Mouse (Mus musculus) lung, adult 2 months (tissue): Measurements from ENCODE around the gene Hs3st1. TPM values are rescaled to one million over a fixed set of nuclear protein-coding genes. Genes with fewer than 3 reads are reported as not detected.

ENCODE experiments used
- DNase-seq: peaks from one replicate; pipeline ENCODE4 v3.0.0; 2022
- H3K4me1 ChIP-seq: fragments of 200-500 bp; 2 replicates; pipeline ENCODE4 v1.6.1; 2011; ENCODE audit warnings: low read length; ENCODE audit not compliant: control insufficient read depth, insufficient read depth
- H3K4me3 ChIP-seq: fragments of 200-500 bp; replicated peaks from 2 replicates; pipeline ENCODE3; 2011; ENCODE audit warnings: low read depth, mild to moderate bottlenecking, control low read depth, low read length; ENCODE audit errors: extremely low read depth
- CTCF ChIP-seq: fragments of 200-500 bp; IDR thresholded peaks from 2 replicates; pipeline ENCODE4 v1.5.1; 2011; ENCODE audit warnings: mild to moderate bottlenecking, low read length, control low read depth; ENCODE audit not compliant: insufficient read depth
- POLR2A ChIP-seq: fragments of 200-500 bp; IDR thresholded peaks from 2 replicates; pipeline ENCODE4 v1.6.1; 2011; ENCODE audit warnings: low read depth, mild to moderate bottlenecking, control low read depth, low read length, borderline replicate concordance; ENCODE audit errors: extremely low read depth
- WGBS: fragments of 180-500 bp; shearing (Covaris S2); methylation state at CpG from one replicate; pipeline ENCODE4 v1.1.7; 2018; 5-methylcytosine and 5-hydroxymethylcytosine counted together
- polyA plus RNA-seq: library from polyadenylated mRNA; depleted of rRNA; stranded (reverse); fragments of >200 nt; gene quantifications from 2 replicates; pipeline ENCODE4 v1.2.3, GENCODE M21; 2012

Hs3st1 gene
- polyA plus RNA-seq, 1 experiment: 83.3 TPM

GRCm38 (mm10) chr5:39612240-39612639, 143.0 kb downstream of the Hs3st1 start:
- no peak overlapping the region for H3K4me3 ChIP-seq
- no peak for DNase-seq
- TF ChIP-seq CTCF: no peak
- TF ChIP-seq POLR2A: no peak
- 45% methylated on average over 2 of the region's 2 CpGs for WGBS
- H3K4me1 ChIP-seq: no peaks in the 10 kb centered on the region

- 50% methylated on average over 1 of the region's 1 CpGs for WGBS
- TF ChIP-seq CTCF (no peak), POLR2A (no peak)
- no peaks in the 10 kb centered on the region for H3K4me1 ChIP-seq
- no peak overlapping the region for H3K4me3 ChIP-seq
- no peak for DNase-seq
Observed at GRCm38 (mm10) chr5:39608260-39608659, 147.0 kb downstream of the Hs3st1 start.

- TF ChIP-seq POLR2A (no peak), CTCF (no peak)
- WGBS: 64% methylated on average over 2 of the region's 2 CpGs
- DNase-seq: no peak
- no peaks in the 10 kb centered on the region for H3K4me1 ChIP-seq
- no peak overlapping the region for H3K4me3 ChIP-seq
Observed at GRCm38 (mm10) chr5:39594737-39595136, 160.5 kb downstream of the Hs3st1 start.
